Mouse (Mus musculus) MEL (cell line): ENCODE data around the gene Zfp457. TPM values are rescaled to one million over a fixed set of nuclear protein-coding genes. Genes with fewer than 3 reads are reported as not detected.

ENCODE experiments used
- DNase-seq: peaks from one replicate; pipeline ENCODE4 v3.0.0; 2011; ENCODE audit warnings: low read depth, low spot score
- H3K27ac ChIP-seq: 2 replicates; pipeline ENCODE4 v1.5.1; 2012; ENCODE audit warnings: low read depth, mild to moderate bottlenecking, control low read depth, low read length, moderate library complexity; ENCODE audit not compliant: control insufficient read depth
- H3K27me3 ChIP-seq, 2 experiments: fragments of 150-350 bp in 1 of 2; sonication (generic) in 1 of 2; 2 replicates each; pipeline ENCODE4 v1.6.1; 2012; ENCODE audit warnings: low read length in 2 of 2, mild to moderate bottlenecking in 2 of 2, improper control_type of control experiment in 1 of 2, moderate library complexity in 1 of 2; ENCODE audit not compliant: insufficient read depth in 2 of 2, control insufficient read depth in 1 of 2
- H3K36me3 ChIP-seq, 2 experiments: 2 replicates each; pipeline ENCODE4 v1.6.1; 2012 to 2014; ENCODE audit warnings: low read length in 2 of 2, improper control_type of control experiment in 1 of 2, inconsistent platforms in 1 of 2, mild to moderate bottlenecking in 1 of 2; ENCODE audit not compliant: insufficient read depth in 2 of 2, control insufficient read depth in 1 of 2
- H3K4me1 ChIP-seq, 2 experiments: fragments of 150-350 bp in 1 of 2; sonication (generic) in 1 of 2; 2 replicates each; pipeline ENCODE4 v1.6.1; 2012; ENCODE audit warnings: low read length in 2 of 2, improper control_type of control experiment in 1 of 2, mild to moderate bottlenecking in 1 of 2; ENCODE audit not compliant: insufficient read depth in 2 of 2, control insufficient read depth in 1 of 2
- H3K4me3 ChIP-seq, 2 experiments: fragments of 150-350 bp in 1 of 2; sonication (generic) in 1 of 2; 2 replicates each; pipeline ENCODE4 v1.5.1; 2012; ENCODE audit warnings: low read depth in 2 of 2, low read length in 2 of 2, mild to moderate bottlenecking in 2 of 2, moderate library complexity in 2 of 2, control low read depth in 1 of 2, improper control_type of control experiment in 1 of 2; ENCODE audit not compliant: control insufficient read depth in 1 of 2, insufficient read depth in 1 of 2
- H3K79me2 ChIP-seq: 2 replicates; pipeline ENCODE4 v1.6.1; 2012; ENCODE audit warnings: mild to moderate bottlenecking, low read length, moderate library complexity; ENCODE audit not compliant: control insufficient read depth, poor library complexity, insufficient read depth
- H3K9ac ChIP-seq: 2 replicates; pipeline ENCODE4 v1.6.1; 2012; ENCODE audit warnings: low read depth, mild to moderate bottlenecking, control low read depth, low read length, moderate library complexity; ENCODE audit not compliant: control insufficient read depth, poor library complexity, severe bottlenecking
- H3K9me3 ChIP-seq: fragments of 150-350 bp; sonication (generic); replicated peaks from 2 replicates; pipeline ENCODE4 v1.6.1; 2012; ENCODE audit warnings: mild to moderate bottlenecking, low read length, improper control_type of control experiment, moderate library complexity; ENCODE audit not compliant: insufficient read depth
- BHLHE40 ChIP-seq: IDR thresholded peaks from 2 replicates; pipeline ENCODE4 v1.6.1; 2012; ENCODE audit warnings: low read depth, mild to moderate bottlenecking, inconsistent platforms, low read length, improper control_type of control experiment, borderline replicate concordance
- CHD1 ChIP-seq: IDR thresholded peaks from 2 replicates; pipeline ENCODE4 v1.6.1; 2012; ENCODE audit warnings: low read depth, mild to moderate bottlenecking, inconsistent platforms, low read length, improper control_type of control experiment
- CHD2 ChIP-seq: IDR thresholded peaks from 2 replicates; pipeline ENCODE4 v1.6.1; 2011; ENCODE audit warnings: low read length, improper control_type of control experiment
- E2F4 ChIP-seq: IDR thresholded peaks from 2 replicates; pipeline ENCODE4 v1.6.1; 2011; ENCODE audit warnings: low read depth, low read length, improper control_type of control experiment, borderline replicate concordance
- ELF1 ChIP-seq: IDR thresholded peaks from 2 replicates; pipeline ENCODE4 v1.6.1; 2014; ENCODE audit warnings: low read depth, mild to moderate bottlenecking, inconsistent platforms, low read length, improper control_type of control experiment, moderate library complexity
- EP300 ChIP-seq, 2 experiments: IDR thresholded peaks; 2 replicates each; pipeline ENCODE4 v1.6.1; 2011; ENCODE audit warnings: improper control_type of control experiment in 2 of 2, low read length in 2 of 2, low read depth in 1 of 2, mild to moderate bottlenecking in 1 of 2
- ETS1 ChIP-seq: IDR thresholded peaks from 2 replicates; pipeline ENCODE4 v1.6.1; 2012; ENCODE audit warnings: low read depth, mild to moderate bottlenecking, inconsistent platforms, low read length, improper control_type of control experiment, moderate library complexity
- HCFC1 ChIP-seq: IDR thresholded peaks from 2 replicates; pipeline ENCODE4 v1.6.1; 2012; ENCODE audit warnings: low read depth, mild to moderate bottlenecking, inconsistent platforms, low read length, improper control_type of control experiment, moderate library complexity
- JUND ChIP-seq: IDR thresholded peaks from 2 replicates; pipeline ENCODE4 v1.6.1; 2011; ENCODE audit warnings: low read depth, mild to moderate bottlenecking, improper control_type of control experiment, low read length
- KAT2A ChIP-seq: conservative IDR thresholded peaks from 2 replicates; pipeline ENCODE4 v1.6.1; 2012; ENCODE audit warnings: low read depth, low read length, improper control_type of control experiment, inconsistent platforms
- MAFK ChIP-seq: IDR thresholded peaks from 2 replicates; pipeline ENCODE4 v1.6.1; 2011; ENCODE audit warnings: low read depth, mild to moderate bottlenecking, low read length, improper control_type of control experiment, borderline replicate concordance
- MAX ChIP-seq: IDR thresholded peaks from 2 replicates; pipeline ENCODE4 v1.6.1; 2011; ENCODE audit warnings: low read length, improper control_type of control experiment
- MXI1 ChIP-seq: IDR thresholded peaks from 2 replicates; pipeline ENCODE4 v1.6.1; 2011; ENCODE audit warnings: mild to moderate bottlenecking, low read depth, low read length, improper control_type of control experiment
- MYB ChIP-seq: IDR thresholded peaks from 2 replicates; pipeline ENCODE4 v1.6.1; 2011; ENCODE audit warnings: mild to moderate bottlenecking, low read depth, low read length, improper control_type of control experiment
- MYC ChIP-seq: IDR thresholded peaks from 2 replicates; pipeline ENCODE4 v1.6.1; 2011; ENCODE audit warnings: low read depth, mild to moderate bottlenecking, low read length, improper control_type of control experiment, moderate library complexity
- NELFE ChIP-seq: IDR thresholded peaks from 2 replicates; pipeline ENCODE4 v1.6.1; 2011; ENCODE audit warnings: low read depth, low read length, improper control_type of control experiment
- POLR2A ChIP-seq, 2 experiments: IDR thresholded peaks; 2 replicates each; pipeline ENCODE4 v1.6.1; 2011 to 2012; ENCODE audit warnings: low read length in 2 of 2, mild to moderate bottlenecking in 2 of 2, control low read depth in 1 of 2, improper control_type of control experiment in 1 of 2, low read depth in 1 of 2, moderate library complexity in 1 of 2; ENCODE audit not compliant: control insufficient read depth in 1 of 2, insufficient read depth in 1 of 2, poor library complexity in 1 of 2
- SIN3A ChIP-seq: IDR thresholded peaks from 2 replicates; pipeline ENCODE4 v1.6.1; 2012; ENCODE audit warnings: low read length, improper control_type of control experiment, inconsistent platforms
- SMC3 ChIP-seq: IDR thresholded peaks from 2 replicates; pipeline ENCODE4 v1.6.1; 2011; ENCODE audit warnings: low read depth, low read length, improper control_type of control experiment
- TBP ChIP-seq: IDR thresholded peaks from 2 replicates; pipeline ENCODE4 v1.8.0; 2011; ENCODE audit warnings: low read depth, low read length, improper control_type of control experiment
- TCF12 ChIP-seq: IDR thresholded peaks from 2 replicates; pipeline ENCODE4 v1.6.1; 2014; ENCODE audit warnings: low read depth, mild to moderate bottlenecking, inconsistent platforms, low read length, improper control_type of control experiment, moderate library complexity
- ZKSCAN1 ChIP-seq: IDR thresholded peaks from 2 replicates; pipeline ENCODE4 v1.6.1; 2012; ENCODE audit warnings: low read depth, mild to moderate bottlenecking, inconsistent platforms, low read length, improper control_type of control experiment, moderate library complexity
- polyA plus RNA-seq, 2 experiments: library from polyadenylated mRNA; stranded (reverse) in 1 of 2; unstranded in 1 of 2; fragments of >175 nt in 1 of 2; fragments of >200 nt in 1 of 2; gene quantifications; 2 replicates each; pipeline versions ENCODE4 v1.2.1 to v1.2.4; 2012; ENCODE audit warnings: low replicate concordance in 2 of 2, low read depth in 1 of 2; ENCODE audit not compliant: insufficient read length in 2 of 2, insufficient read depth in 1 of 2, missing spikeins in 1 of 2
- total RNA-seq: library from RNA; depleted of rRNA; stranded (reverse); fragments of 300-350 nt; gene quantifications from 2 replicates; pipeline ENCODE4 v1.2.3, GENCODE M21; 2012; rRNA removed

Gene Zfp457
- total and polyA plus RNA-seq, 3 experiments = 1.4 to 1.7 TPM; not detected in 1

- peak overlapping the region; percentile 67 for H3K9ac ChIP-seq
- H3K4me1 ChIP-seq = no peaks in the 10 kb centered on the region; a peak in 1 of 4 replicates
- no peak overlapping the region for H3K27ac ChIP-seq
- H3K79me2 ChIP-seq = no peaks in the 10 kb centered on the region
- H3K27me3 ChIP-seq = no peaks in the 10 kb centered on the region
- no peaks in the 10 kb centered on the region for H3K9me3 ChIP-seq
- TF ChIP-seq MYC = peak; percentile 33; the same call in 1 of the 2 replicates
- TF ChIP-seq TBP = peak; percentile 82
- peak; percentile 79 for TF ChIP-seq KAT2A
- no peak for TF ChIP-seq E2F4
- TF ChIP-seq SMC3 = no peak
- TF ChIP-seq BHLHE40 = no peak
- TF ChIP-seq ZKSCAN1 = peak; percentile 99
- peak; percentile 97 for TF ChIP-seq ELF1
- peak; percentile 13; the same call in 1 of the 2 replicates for TF ChIP-seq MAX
- TF ChIP-seq MAFK = no peak
- TF ChIP-seq CHD2 = no peak; the same call in 1 of the 2 replicates
- peak; percentile 32; the same call in 1 of the 2 replicates for TF ChIP-seq ETS1
- peak; percentile 39; the same call in 1 of the 2 replicates for TF ChIP-seq TCF12
- no peak for TF ChIP-seq EP300 (IDR thresholded peaks at IDR 0.05; ENCODE audit: low read depth in 1 of 2, low read length in 2 of 2)
- TF ChIP-seq NELFE = peak; percentile 57; the same call in 1 of the 2 replicates
- TF ChIP-seq MXI1 = peak; percentile 72
- TF ChIP-seq POLR2A (IDR thresholded peaks at IDR 0.05; ENCODE audit: control insufficient read depth in 1 of 2, insufficient read depth in 1 of 2, low read depth in 1 of 2, low read length in 2 of 2, poor library complexity in 1 of 2) = peak in 1 of 2 experiments; percentile 70; a peak in 2 of 4 replicates
- TF ChIP-seq JUND = no peak
- peak; percentile 96 for TF ChIP-seq HCFC1
- no peak for TF ChIP-seq MYB
- TF ChIP-seq SIN3A = peak; percentile 96
- no peak for TF ChIP-seq CHD1
- peak; percentile 92 for DNase-seq
- peak overlapping the region; percentile 80 to 93 for H3K4me3 ChIP-seq
- peaks cover 0 to 2% of the 10 kb centered on the region in 2 experiments; a peak in 1 of 4 replicates for H3K36me3 ChIP-seq
Measured at GRCm38 (mm10) chr13:67268568-67269369, 37.5 kb downstream of the Zfp457 start.

Other genes starting within 250 kb of the Zfp457 start
- 0.69 and 0.85 TPM in 2 replicates for gene Zfp712, start 245.3 kb downstream of the Zfp457 start, total RNA-seq
- gene Zfp712, start 245.3 kb downstream of the Zfp457 start, polyA plus RNA-seq = under 1 TPM in 1 of 2 experiments, not detected in 1; 0.47 TPM
- 0.81 and 1.0 TPM in 2 replicates for gene Zfp708, start 208.5 kb downstream of the Zfp457 start, total RNA-seq
- gene Zfp708, start 208.5 kb downstream of the Zfp457 start, polyA plus RNA-seq = under 1 TPM in 1 of 2 experiments, not detected in 1; 0.39 TPM
- 2.2 and 2.9 TPM in 2 replicates for gene Gm28557, start 197.9 kb downstream of the Zfp457 start, total RNA-seq
- 1 to 10 TPM in 1 of 2 experiments, not detected in 1; 2.1 TPM for gene Gm28557, start 197.9 kb downstream of the Zfp457 start, polyA plus RNA-seq
- gene Rslcan18, start 190.2 kb downstream of the Zfp457 start, total RNA-seq = 0.19 and 0.26 TPM in 2 replicates
- under 1 TPM in 1 of 2 experiments, not detected in 1; 0.11 TPM for gene Rslcan18, start 190.2 kb downstream of the Zfp457 start, polyA plus RNA-seq
- gene Zfp759, start 184.8 kb downstream of the Zfp457 start, total RNA-seq = 1.5 and 2.3 TPM in 2 replicates
- 1 to 10 TPM in 1 of 2 experiments, not detected in 1; 1.5 TPM for gene Zfp759, start 184.8 kb downstream of the Zfp457 start, polyA plus RNA-seq
- gene Rsl1, start 133.3 kb downstream of the Zfp457 start, total RNA-seq = 0.12 TPM in 1 of 2 replicates, not detected in the other
- gene Rsl1, start 133.3 kb downstream of the Zfp457 start, polyA plus RNA-seq = not detected
- gene Zfp455, start 112.0 kb downstream of the Zfp457 start, total RNA-seq = 0.29 and 0.46 TPM in 2 replicates
- gene Zfp455, start 112.0 kb downstream of the Zfp457 start, polyA plus RNA-seq = under 1 TPM in 1 of 2 experiments, not detected in 1; 0.38 TPM
- gene Zfp458, start 28.0 kb downstream of the Zfp457 start, total RNA-seq = 1.4 and 1.6 TPM in 2 replicates
- gene Zfp458, start 28.0 kb downstream of the Zfp457 start, polyA plus RNA-seq = 1 to 10 TPM in 1 of 2 experiments, not detected in 1; 1.3 TPM
- 3.2 and 3.9 TPM in 2 replicates for gene Zfp595, start 26.1 kb upstream of the Zfp457 start, total RNA-seq
- 1 to 10 TPM in 1 of 2 experiments, not detected in 1; 2.6 TPM for gene Zfp595, start 26.1 kb upstream of the Zfp457 start, polyA plus RNA-seq
- gene Gm28044, start 54.1 kb upstream of the Zfp457 start, total RNA-seq = 2.5 and 3.6 TPM in 2 replicates
- 1 to 10 TPM in 1 of 2 experiments, not detected in 1; 1.1 TPM for gene Gm28044, start 54.1 kb upstream of the Zfp457 start, polyA plus RNA-seq
- 0.75 and 0.81 TPM in 2 replicates for gene Zfp953, start 54.1 kb upstream of the Zfp457 start, total RNA-seq
- gene Zfp953, start 54.1 kb upstream of the Zfp457 start, polyA plus RNA-seq = under 1 TPM in 1 of 2 experiments, not detected in 1; 0.84 TPM
- gene Gm28041, start 69.2 kb upstream of the Zfp457 start, total RNA-seq = 0.23 and 0.65 TPM in 2 replicates
- gene Gm28041, start 69.2 kb upstream of the Zfp457 start, polyA plus RNA-seq = under 1 TPM in 1 of 2 experiments, not detected in 1; 0.18 TPM
- gene Zfp456, start 69.3 kb upstream of the Zfp457 start, total RNA-seq = 0.26 and 0.35 TPM in 2 replicates
- under 1 TPM in 1 of 2 experiments, not detected in 1; 0.43 TPM for gene Zfp456, start 69.3 kb upstream of the Zfp457 start, polyA plus RNA-seq
- 1.0 and 1.1 TPM in 2 replicates for gene Zfp429, start 93.3 kb upstream of the Zfp457 start, total RNA-seq
- gene Zfp429, start 93.3 kb upstream of the Zfp457 start, polyA plus RNA-seq = under 1 TPM in 1 of 2 experiments, not detected in 1; 0.67 TPM
- gene Zfp459, start 114.9 kb upstream of the Zfp457 start, total RNA-seq = not detected in 2 replicates
- gene Zfp459, start 114.9 kb upstream of the Zfp457 start, polyA plus RNA-seq = not detected
- 4.8 and 6.1 TPM in 2 replicates for gene Zfp874a, start 145.1 kb upstream of the Zfp457 start, total RNA-seq
- gene Zfp874a, start 145.1 kb upstream of the Zfp457 start, polyA plus RNA-seq = 1 to 10 TPM in 1 of 2 experiments, not detected in 1; 4.1 TPM
- 4.4 and 4.9 TPM in 2 replicates for gene Zfp874b, start 177.8 kb upstream of the Zfp457 start, total RNA-seq
- gene Zfp874b, start 177.8 kb upstream of the Zfp457 start, polyA plus RNA-seq = 1 to 10 TPM in 1 of 2 experiments, not detected in 1; 3.5 TPM
- gene Zfp58, start 194.1 kb upstream of the Zfp457 start, total RNA-seq = 3.5 and 4.8 TPM in 2 replicates
- gene Zfp58, start 194.1 kb upstream of the Zfp457 start, polyA plus RNA-seq = 1 to 10 TPM in 1 of 2 experiments, not detected in 1; 3.2 TPM
- gene Gm26965, start 219.7 kb upstream of the Zfp457 start, total RNA-seq = not detected in 2 replicates
- gene Gm26965, start 219.7 kb upstream of the Zfp457 start, polyA plus RNA-seq = not detected
- gene Zfp87, start 219.7 kb upstream of the Zfp457 start, total RNA-seq = 17.8 and 28.4 TPM in 2 replicates
- 10 to 100 TPM in 1 of 2 experiments, not detected in 1; 11.7 TPM for gene Zfp87, start 219.7 kb upstream of the Zfp457 start, polyA plus RNA-seq
- gene Zfp748, start 247.3 kb upstream of the Zfp457 start, total RNA-seq = 4.3 and 4.9 TPM in 2 replicates
- gene Zfp748, start 247.3 kb upstream of the Zfp457 start, polyA plus RNA-seq = 1 to 10 TPM in 1 of 2 experiments, not detected in 1; 4.0 TPM